Mouse (Mus musculus) intestine, embryonic 15.5 days (tissue): ENCODE results near the gene Btg4. TPM values are rescaled to one million over a fixed set of nuclear protein-coding genes. Genes with fewer than 3 reads are reported as not detected.

Source experiments
- ATAC-seq: fragments of 200-750 bp; cut with Nextera tagmentation; 2 replicates; pipeline ENCODE4 v1.8.0; 2017; ENCODE audit warnings: moderate TSS enrichment, moderate library complexity
- H3K27ac ChIP-seq: fragments of 300-500 bp; sonication (generic); 2 replicates; pipeline ENCODE4 v1.5.1; 2015; ENCODE audit warnings: mild to moderate bottlenecking, inconsistent platforms
- H3K27me3 ChIP-seq: fragments of 300-500 bp; sonication (generic); replicated peaks from 2 replicates; pipeline ENCODE4 v1.6.1; 2015; ENCODE audit warnings: inconsistent platforms
- H3K36me3 ChIP-seq: fragments of 300-500 bp; sonication (generic); 2 replicates; pipeline ENCODE4 v1.6.1; 2015; ENCODE audit warnings: inconsistent platforms
- H3K4me1 ChIP-seq: fragments of 300-500 bp; sonication (generic); replicated peaks from 2 replicates; pipeline ENCODE4 v1.6.1; 2015; ENCODE audit warnings: inconsistent platforms
- H3K4me2 ChIP-seq: fragments of 300-500 bp; sonication (generic); replicated peaks from 2 replicates; pipeline ENCODE4 v1.6.1; 2015; ENCODE audit warnings: mild to moderate bottlenecking, inconsistent platforms
- H3K4me3 ChIP-seq: fragments of 300-500 bp; sonication (generic); replicated peaks from 2 replicates; pipeline ENCODE4 v1.5.1; 2015; ENCODE audit warnings: inconsistent platforms
- H3K9ac ChIP-seq: fragments of 300-500 bp; sonication (generic); 2 replicates; pipeline ENCODE4 v1.6.1; 2015; ENCODE audit warnings: inconsistent platforms
- H3K9me3 ChIP-seq: fragments of 300-500 bp; sonication (generic); 2 replicates; pipeline ENCODE4 v1.6.1; 2016; ENCODE audit warnings: inconsistent platforms
- WGBS: fragments of 180-500 bp; shearing (Covaris S2); methylation state at CpG from one replicate; pipeline ENCODE4 v1.1.7; 2015; 5-methylcytosine and 5-hydroxymethylcytosine counted together
- polyA plus RNA-seq: library from polyadenylated mRNA; unstranded; fragments of >200 nt; fragmentation: Nextera tagmentation; extraction: Ambion mirVana; gene quantifications from 2 replicates; pipeline ENCODE4 v1.2.1, GENCODE M21; 2015

The Btg4 gene
- polyA plus RNA-seq, 1 experiment from 2014 or later, result not detected

GRCm38 (mm10) chr9:51042136-51042535 is 18.6 kb upstream of the Btg4 start:
- Histone ChIP-seq H3K36me3 (no peaks in the 10 kb centered on the region), H3K9me3 (no peaks in the 10 kb centered on the region), H3K4me3 (no peak overlapping the region), H3K27me3 (no peaks in the 10 kb centered on the region), H3K9ac (no peak overlapping the region), H3K27ac (no peak overlapping the region), H3K4me1 (no peaks in the 10 kb centered on the region), H3K4me2 (no peak overlapping the region)
- no peak for ATAC-seq
- 73% methylated on average over 6 of the region's 6 CpGs for WGBS

- Histone ChIP-seq H3K4me2 (no peak overlapping the region), H3K4me3 (no peak overlapping the region), H3K36me3 (no peaks in the 10 kb centered on the region), H3K27me3 (no peaks in the 10 kb centered on the region), H3K27ac (no peak overlapping the region), H3K9ac (no peak overlapping the region), H3K4me1 (no peaks in the 10 kb centered on the region), H3K9me3 (no peaks in the 10 kb centered on the region)
- WGBS, result 68% methylated on average over 3 of the region's 3 CpGs
- no peak for ATAC-seq
Observed at GRCm38 (mm10) chr9:51052180-51052579, 8.5 kb upstream of the Btg4 start.

GRCm38 (mm10) chr9:51056360-51057324 is 4.1 kb upstream of the Btg4 start:
- no peaks in the 10 kb centered on the region for H3K9me3 ChIP-seq
- no peaks in the 10 kb centered on the region for H3K36me3 ChIP-seq
- H3K27ac ChIP-seq, result no peak overlapping the region
- no peaks in the 10 kb centered on the region for H3K27me3 ChIP-seq
- no peak overlapping the region for H3K4me3 ChIP-seq
- 65% methylated on average over 3 of the region's 3 CpGs for WGBS
- H3K9ac ChIP-seq, result no peak overlapping the region
- no peak for ATAC-seq
- no peak overlapping the region for H3K4me2 ChIP-seq
- no peaks in the 10 kb centered on the region for H3K4me1 ChIP-seq

GRCm38 (mm10) chr9:51058951-51059521 is 1.7 kb upstream of the Btg4 start:
- Histone ChIP-seq H3K27me3 (no peaks in the 10 kb centered on the region), H3K4me2 (no peak overlapping the region), H3K27ac (no peak overlapping the region), H3K4me3 (no peak overlapping the region), H3K4me1 (no peaks in the 10 kb centered on the region), H3K36me3 (no peaks in the 10 kb centered on the region), H3K9ac (no peak overlapping the region), H3K9me3 (no peaks in the 10 kb centered on the region)
- ATAC-seq, result no peak
- WGBS, result 61% methylated on average over 4 of the region's 4 CpGs

- 54% methylated on average over 3 of the region's 3 CpGs for WGBS
- no peak for ATAC-seq
- Histone ChIP-seq H3K27me3 (no peaks in the 10 kb centered on the region), H3K4me1 (no peaks in the 10 kb centered on the region), H3K9ac (no peak overlapping the region), H3K36me3 (no peaks in the 10 kb centered on the region), H3K9me3 (no peaks in the 10 kb centered on the region), H3K27ac (no peak overlapping the region), H3K4me3 (no peak overlapping the region), H3K4me2 (no peak overlapping the region)
Observed at GRCm38 (mm10) chr9:51068202-51068601, 7.5 kb downstream of the Btg4 start.

GRCm38 (mm10) chr9:51070801-51071200 is 10.1 kb downstream of the Btg4 start:
- Histone ChIP-seq H3K36me3 (no peaks in the 10 kb centered on the region), H3K4me1 (0 out of 2 replicates have a peak, but pooled peaks cover 1% of the 10 kb centered on the region), H3K9ac (no peak overlapping the region), H3K4me2 (no peak overlapping the region), H3K27ac (no peak overlapping the region), H3K27me3 (no peaks in the 10 kb centered on the region), H3K4me3 (no peak overlapping the region), H3K9me3 (no peaks in the 10 kb centered on the region)
- 77% methylated on average over 4 of the region's 4 CpGs for WGBS
- ATAC-seq, result no peak

GRCm38 (mm10) chr9:51075780-51076179 is 15.1 kb downstream of the Btg4 start:
- ATAC-seq, result peak; percentile 28
- no peak overlapping the region for H3K27ac ChIP-seq
- peak overlapping the region; percentile 98 for H3K4me2 ChIP-seq
- H3K27me3 ChIP-seq, result no peaks in the 10 kb centered on the region
- no peaks in the 10 kb centered on the region for H3K36me3 ChIP-seq
- H3K9ac ChIP-seq, result no peak overlapping the region
- H3K4me1 ChIP-seq, result peaks cover 15% of the 10 kb centered on the region; the same call in 1 of the 2 replicates
- peak overlapping the region; percentile 52 for H3K4me3 ChIP-seq
- 27% methylated on average over 3 of the region's 3 CpGs for WGBS
- H3K9me3 ChIP-seq, result no peaks in the 10 kb centered on the region

- no peaks in the 10 kb centered on the region for H3K36me3 ChIP-seq
- peak overlapping the region; percentile 52 for H3K4me3 ChIP-seq
- H3K9ac ChIP-seq, result peak overlapping the region; percentile 54
- ATAC-seq, result peak; percentile 63
- H3K4me1 ChIP-seq, result peaks cover 15% of the 10 kb centered on the region; the same call in 1 of the 2 replicates
- peak overlapping the region; percentile 98 for H3K4me2 ChIP-seq
- no peaks in the 10 kb centered on the region for H3K9me3 ChIP-seq
- under 1% methylated on average over 17 of the region's 17 CpGs for WGBS
- peak overlapping the region; percentile 54; the same call in 1 of the 2 replicates for H3K27ac ChIP-seq
- no peaks in the 10 kb centered on the region for H3K27me3 ChIP-seq
Observed at GRCm38 (mm10) chr9:51076300-51076978, 15.7 kb downstream of the Btg4 start.

- H3K9me3 ChIP-seq, result no peaks in the 10 kb centered on the region
- H3K27ac ChIP-seq, result peak within 1 kb of the TSS; percentile 54; the same call in 1 of the 2 replicates
- peak within 1 kb of the TSS; percentile 52 for H3K4me3 ChIP-seq
- no peaks in the 10 kb centered on the region for H3K27me3 ChIP-seq
- peak within 1 kb of the TSS; percentile 98 for H3K4me2 ChIP-seq
- ATAC-seq, result peak; percentile 95
- under 1% methylated on average over 14 of the region's 14 CpGs for WGBS
- H3K4me1 ChIP-seq, result peaks cover 15% of the 10 kb centered on the region; the same call in 1 of the 2 replicates
- no peaks in the 10 kb centered on the region for H3K36me3 ChIP-seq
- peak within 1 kb of the TSS; percentile 54 for H3K9ac ChIP-seq
Observed at GRCm38 (mm10) chr9:51076979-51077315, 16.2 kb downstream of the Btg4 start, which contains the start of gene Layn. Layn (minus strand) TSS chr9:51077094.

GRCm38 (mm10) chr9:51081614-51082013 is 20.9 kb downstream of the Btg4 start:
- Histone ChIP-seq H3K4me2 (no peak overlapping the region), H3K36me3 (no peaks in the 10 kb centered on the region), H3K9me3 (no peaks in the 10 kb centered on the region), H3K4me3 (no peak overlapping the region), H3K9ac (no peak overlapping the region), H3K4me1 (peaks cover 8% of the 10 kb centered on the region; the same call in 1 of the 2 replicates), H3K27me3 (no peaks in the 10 kb centered on the region), H3K27ac (no peak overlapping the region)
- ATAC-seq, result no peak
- WGBS, result 81% methylated on average over 5 of the region's 5 CpGs

GRCm38 (mm10) chr9:51093697-51094096 is 33.0 kb downstream of the Btg4 start:
- H3K4me3 ChIP-seq, result no peak overlapping the region
- H3K36me3 ChIP-seq, result no peaks in the 10 kb centered on the region
- 60% methylated on average over 5 of the region's 5 CpGs for WGBS
- no peak overlapping the region for H3K4me2 ChIP-seq
- H3K4me1 ChIP-seq, result no peaks in the 10 kb centered on the region
- no peak for ATAC-seq
- H3K9me3 ChIP-seq, result no peaks in the 10 kb centered on the region
- no peak overlapping the region for H3K27ac ChIP-seq
- H3K27me3 ChIP-seq, result no peaks in the 10 kb centered on the region
- no peak overlapping the region for H3K9ac ChIP-seq

GRCm38 (mm10) chr9:51096306-51096705 is 35.6 kb downstream of the Btg4 start:
- Histone ChIP-seq H3K9me3 (no peaks in the 10 kb centered on the region), H3K4me2 (no peak overlapping the region), H3K27ac (no peak overlapping the region), H3K9ac (no peak overlapping the region), H3K4me3 (no peak overlapping the region), H3K27me3 (no peaks in the 10 kb centered on the region; the same call in 1 of the 2 replicates), H3K4me1 (no peaks in the 10 kb centered on the region), H3K36me3 (no peaks in the 10 kb centered on the region)
- no peak for ATAC-seq
- 40% methylated on average over 2 of the region's 2 CpGs for WGBS
